Mouse (Mus musculus) lung, adult 18-20 months (tissue): ENCODE measurements around the gene 5330417C22Rik.

ENCODE experiments used
- DNase-seq, 2 experiments: peaks; one replicate each; pipeline ENCODE4 v3.0.0; 2022; ENCODE audit warnings: mixed read lengths in 2 of 2

The 5330417C22Rik gene

GRCm38 (mm10) chr3:108411026-108411753, 125.1 kb downstream of the 5330417C22Rik start:
- no peak for DNase-seq

GRCm38 (mm10) chr3:108410359-108410714, 126.0 kb downstream of the 5330417C22Rik start:
- DNase-seq, result no peak

DNA sequence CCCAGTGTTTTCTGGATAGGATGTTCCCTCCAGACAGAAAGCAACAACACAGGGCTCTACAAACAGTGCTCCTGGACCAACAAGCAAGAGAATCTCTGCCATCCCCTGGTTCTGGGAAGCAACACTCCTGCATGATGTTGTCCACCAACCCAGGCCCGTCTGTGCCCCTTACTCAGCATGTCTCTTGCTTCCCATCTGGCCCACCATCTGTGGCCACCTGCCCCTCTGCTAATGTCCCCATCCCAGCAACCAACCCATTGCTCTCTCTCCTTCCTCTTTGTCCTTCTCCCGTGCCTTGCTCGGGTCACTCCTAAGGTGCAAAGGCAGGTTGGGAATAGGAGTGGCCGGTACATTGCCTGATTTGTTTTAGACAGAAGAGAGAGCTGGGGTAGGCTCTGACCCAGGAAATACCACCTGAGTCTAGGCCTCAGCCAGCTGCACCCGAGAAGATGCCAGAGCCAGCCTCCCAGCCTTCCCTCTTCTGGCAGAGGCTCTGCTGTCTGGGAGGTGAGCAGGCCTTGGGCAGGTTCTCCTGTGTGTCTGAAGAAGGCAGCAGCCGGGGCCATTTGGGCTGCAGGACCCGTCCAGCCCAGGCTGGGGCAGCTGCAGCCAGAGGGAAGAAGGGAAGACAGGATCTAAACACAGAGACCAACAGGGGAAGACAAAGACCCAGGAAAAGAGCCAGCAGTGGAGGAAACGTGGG, 126.5 kb downstream of the 5330417C22Rik start:
- no peak for DNase-seq

DNA sequence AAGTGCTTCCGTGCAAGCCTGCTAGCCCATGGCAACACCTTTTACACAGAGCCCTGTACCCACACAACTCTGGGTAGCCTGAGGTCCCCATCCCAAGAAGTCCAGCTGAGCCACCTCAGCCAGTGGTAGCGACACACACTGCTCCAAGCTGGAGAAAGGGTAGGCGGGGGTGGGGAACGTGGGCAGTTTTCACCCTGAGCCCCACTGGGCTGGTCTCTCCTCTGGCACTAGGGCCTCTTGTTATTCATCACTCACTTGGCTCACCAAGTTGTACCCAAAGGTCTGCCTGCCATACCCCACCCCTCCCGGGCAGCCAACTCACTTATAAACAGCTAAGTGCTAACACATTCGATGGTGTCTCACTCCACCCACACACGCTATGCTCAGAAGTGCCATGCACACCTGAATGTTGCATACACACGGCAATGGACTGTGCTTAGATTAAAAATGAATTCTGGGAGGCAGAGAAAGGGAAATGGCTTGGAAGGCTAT, 127.8 kb downstream of the 5330417C22Rik start:
- DNase-seq, result no peak

- DNase-seq, result no peak
Observed at GRCm38 (mm10) chr3:108406306-108406885, 129.9 kb downstream of the 5330417C22Rik start.
